Mouse (Mus musculus): ENCODE data around the gene Olfr1355. TPM values are rescaled to one million over a fixed set of nuclear protein-coding genes. Genes with fewer than 3 reads are reported as not detected.
"Not testable (repeated sequence)": the region's sequence is repeated elsewhere in the genome, so short reads cannot be mapped to it uniquely, and the experiment has no call there.

Gene Olfr1355
- not detected for total RNA-seq (2021)

DNA sequence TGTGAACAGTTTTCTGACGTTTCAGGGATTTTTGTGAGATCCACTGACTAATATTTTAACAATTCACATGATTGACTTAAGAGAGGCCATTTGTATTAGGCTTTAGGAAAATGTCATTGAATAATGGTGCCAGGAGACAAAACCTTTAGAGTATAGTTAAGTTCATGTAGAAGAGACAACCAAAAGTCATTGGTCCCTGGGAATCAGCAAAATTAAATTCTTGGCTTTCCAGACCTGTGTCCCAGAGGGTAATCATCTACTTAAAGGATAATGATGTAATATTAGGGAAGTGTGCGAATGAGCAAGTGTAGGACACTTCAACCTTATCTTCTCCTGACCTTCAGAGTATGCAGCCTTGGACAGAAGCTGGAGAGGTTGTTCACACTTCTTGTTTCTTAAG lies at the start of gene Olfr1355:
TSS of gene Olfr1355 (plus strand) at position 301 of the 400 bp plus-strand sequence.
- no peak for DNase-seq

DNA sequence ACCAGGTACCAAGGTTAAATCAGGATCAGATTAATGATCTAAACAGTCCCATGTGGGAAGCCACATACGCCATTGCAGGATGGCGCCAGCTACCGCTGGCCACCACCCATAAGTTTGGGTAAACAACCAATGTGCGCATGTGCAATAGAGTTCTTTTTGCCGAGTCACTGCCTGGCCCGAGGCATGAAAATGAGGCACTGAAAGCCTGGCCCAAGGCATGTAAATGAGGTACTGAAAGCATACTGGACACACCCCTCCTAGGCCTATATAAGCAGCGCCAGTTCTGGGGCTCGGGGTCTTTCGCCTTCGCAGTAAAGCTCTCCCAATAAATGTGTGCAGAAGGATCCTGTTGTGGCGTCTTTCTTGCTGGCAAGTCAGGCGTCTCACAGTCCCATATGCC lies 34.9 kb upstream of the Olfr1355 start:
- DNase-seq = not testable (repeated sequence)

DNA sequence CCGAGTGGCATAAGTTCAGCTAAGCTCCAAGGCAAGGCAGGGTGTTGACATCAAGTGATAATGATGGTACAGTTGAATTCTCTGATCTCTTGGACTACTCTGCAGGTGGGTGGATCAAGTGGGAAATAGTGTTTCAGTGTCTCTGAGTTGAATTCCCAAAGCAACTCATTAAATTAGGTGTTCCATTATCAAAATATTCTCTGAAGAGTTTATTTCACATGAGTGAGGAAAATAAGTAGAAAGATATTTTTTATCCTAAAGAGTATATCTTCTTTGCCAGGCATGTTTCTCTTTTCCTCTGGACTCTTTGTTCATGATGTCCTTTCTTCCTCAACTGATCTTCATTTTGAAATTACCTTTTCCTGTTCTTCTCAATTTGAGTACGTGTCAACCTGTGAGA lies 23.3 kb upstream of the Olfr1355 start, which contains the start of gene Olfr1356:
TSS of gene Olfr1356 (minus strand) at position 101 of the 400 bp plus-strand sequence.
- DNase-seq = no peak

DNA sequence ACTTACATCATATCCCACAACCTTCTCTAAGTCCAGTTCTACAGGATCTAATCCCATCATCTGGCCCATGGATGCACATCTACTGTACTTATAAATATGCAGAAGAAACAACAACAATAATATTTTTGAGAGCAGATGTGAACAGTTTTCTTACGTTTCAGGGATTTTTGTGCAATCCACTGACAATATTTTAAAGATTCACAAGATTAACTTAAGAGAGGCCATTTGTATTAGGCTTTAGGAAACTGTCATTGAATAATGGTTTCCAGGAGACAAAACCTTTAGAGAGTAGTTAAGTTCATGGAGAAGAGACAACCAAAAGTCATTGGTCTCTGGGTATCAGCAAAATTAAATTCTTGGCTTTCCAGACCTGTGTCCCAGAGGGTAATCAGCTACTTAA lies 37.5 kb downstream of the Olfr1355 start, which contains the start of gene Olfr1354:
TSS of gene Olfr1354 (plus strand) at position 301 of the 400 bp plus-strand sequence.
- not testable (repeated sequence) for DNase-seq

Other genes with a start within 250 kb of the Olfr1355 start
- not detected for gene Casp14, start 157.2 kb upstream of the Olfr1355 start, total RNA-seq (2021)
- gene Ccdc105, start 122.5 kb upstream of the Olfr1355 start, total RNA-seq (2021) = under 1 TPM; 0.23 to 0.60 TPM
- 10 to 100 TPM in 1 of 2 experiments, 1 to 10 TPM in 1; 9.7 to 11.5 TPM for gene Slc1a6, start 95.0 kb upstream of the Olfr1355 start, total RNA-seq (2021)
- not detected for gene Olfr1356, start 23.4 kb upstream of the Olfr1355 start, total RNA-seq (2021)
- gene Olfr1354, start 37.6 kb downstream of the Olfr1355 start, total RNA-seq (2021) = not detected
- gene Olfr8, start 75.1 kb downstream of the Olfr1355 start, total RNA-seq (2021) = not detected
- not detected for gene Olfr1353, start 87.8 kb downstream of the Olfr1355 start, total RNA-seq (2021)
- not detected for gene Olfr1352, start 105.5 kb downstream of the Olfr1355 start, total RNA-seq (2021)
- not detected for gene Olfr1351, start 136.9 kb downstream of the Olfr1355 start, total RNA-seq (2021)
- not detected for gene Olfr57, start 153.2 kb downstream of the Olfr1355 start, total RNA-seq (2021)
- 10 to 100 TPM; 24.3 to 26.7 TPM for gene 2610008E11Rik, start 222.1 kb downstream of the Olfr1355 start, total RNA-seq (2021)

Measured in layer of hippocampus, postnatal 36 days (tissue).